Mouse (Mus musculus) hindbrain, embryonic 15.5 days (tissue): ENCODE data around the gene Batf. TPM values are rescaled to one million over a fixed set of nuclear protein-coding genes. Genes with fewer than 3 reads are reported as not detected.
"Not testable (repeated sequence)": the region's sequence is repeated elsewhere in the genome, so short reads cannot be mapped to it uniquely, and the experiment has no call there.

Experiments
- ATAC-seq: fragments of 200-750 bp; cut with Nextera tagmentation; 2 replicates; pipeline ENCODE4 v1.8.0; 2017; ENCODE audit warnings: low read depth, moderate number of reproducible peaks, moderate TSS enrichment; ENCODE audit not compliant: low FRiP score
- H3K27ac ChIP-seq: fragments of 300-500 bp; sonication (generic); replicated peaks from 2 replicates; pipeline ENCODE4 v1.5.1; 2015; ENCODE audit warnings: mild to moderate bottlenecking, inconsistent platforms
- H3K27me3 ChIP-seq: fragments of 300-500 bp; sonication (generic); 2 replicates; pipeline ENCODE4 v1.6.1; 2015; ENCODE audit warnings: control low read depth, inconsistent platforms
- H3K36me3 ChIP-seq: fragments of 300-500 bp; sonication (generic); 2 replicates; pipeline ENCODE4 v1.6.1; 2015; ENCODE audit warnings: control low read depth, inconsistent platforms
- H3K4me1 ChIP-seq: fragments of 300-500 bp; sonication (generic); replicated peaks from 2 replicates; pipeline ENCODE4 v1.6.1; 2015; ENCODE audit warnings: control low read depth, inconsistent platforms
- H3K4me2 ChIP-seq: fragments of 300-500 bp; sonication (generic); 2 replicates; pipeline ENCODE4 v1.6.1; 2015; ENCODE audit warnings: moderate library complexity, mild to moderate bottlenecking, inconsistent platforms
- H3K4me3 ChIP-seq: fragments of 300-500 bp; sonication (generic); 2 replicates; pipeline ENCODE4 v1.5.1; 2015; ENCODE audit warnings: mild to moderate bottlenecking, inconsistent platforms
- H3K9ac ChIP-seq: fragments of 300-500 bp; sonication (generic); 2 replicates; pipeline ENCODE4 v1.6.1; 2015; ENCODE audit warnings: inconsistent platforms
- H3K9me3 ChIP-seq: fragments of 300-500 bp; sonication (generic); 2 replicates; pipeline ENCODE4 v1.6.1; 2016; ENCODE audit warnings: control low read depth, inconsistent platforms
- WGBS: fragments of 180-500 bp; shearing (Covaris S2); methylation state at CpG from one replicate; pipeline ENCODE4 v1.1.7; 2015; 5-methylcytosine and 5-hydroxymethylcytosine counted together
- polyA plus RNA-seq: library from polyadenylated mRNA; unstranded; fragments of >200 nt; fragmentation: Nextera tagmentation; extraction: Ambion mirVana; gene quantifications from 2 replicates; pipeline ENCODE4 v1.2.1, GENCODE M21; 2015

Gene Batf
- polyA plus RNA-seq, 1 experiment from 2014 or later, result 1.3 TPM

DNA sequence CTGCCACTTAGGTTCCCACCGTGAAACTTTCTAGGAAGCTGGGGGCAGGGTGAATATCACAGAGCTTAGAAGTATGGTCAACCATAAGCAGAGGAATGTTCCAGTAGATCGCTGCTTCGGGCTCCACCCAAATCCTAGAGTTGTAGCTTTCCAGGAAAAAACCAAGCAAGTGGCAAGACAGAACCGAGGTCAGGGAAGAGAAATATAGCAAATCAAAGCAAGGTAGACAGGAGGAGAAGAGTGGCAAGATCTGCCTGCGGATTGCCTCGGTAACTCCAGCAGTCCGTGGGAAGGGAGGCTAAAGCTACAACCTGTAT is 706 bp downstream of the Batf start:
- Histone ChIP-seq H3K4me3 (no peak overlapping the region), H3K36me3 (no peaks in the 10 kb centered on the region), H3K9me3 (no peaks in the 10 kb centered on the region), H3K9ac (no peak overlapping the region), H3K4me1 (no peaks in the 10 kb centered on the region), H3K4me2 (0 out of 2 replicates have a peak overlapping the region, but pooled peaks have one; percentile 16), H3K27me3 (no peaks in the 10 kb centered on the region), H3K27ac (no peak overlapping the region)
- no peak for ATAC-seq
- 86% methylated on average over 7 of the region's 7 CpGs for WGBS

DNA sequence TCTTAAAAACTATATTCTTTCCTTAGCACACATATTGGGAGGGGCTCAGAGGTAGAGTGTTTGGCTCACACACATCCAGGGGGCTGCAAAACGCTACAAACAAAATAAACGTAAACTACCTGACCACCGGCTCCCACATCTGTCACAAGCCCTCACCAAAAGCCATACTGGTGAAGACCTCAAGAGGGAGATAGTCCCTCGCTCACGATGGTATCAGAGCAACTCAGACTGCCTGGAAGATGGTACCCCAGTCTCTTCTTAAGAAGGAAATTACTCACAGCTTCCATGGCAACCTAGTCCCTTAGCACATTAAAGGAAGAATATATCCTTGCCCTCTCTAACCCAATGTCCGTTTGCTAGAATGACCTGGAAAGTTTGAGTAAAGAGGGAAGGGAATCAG is 1.4 kb downstream of the Batf start:
- Histone ChIP-seq H3K27me3 (no peaks in the 10 kb centered on the region), H3K4me3 (no peak overlapping the region), H3K9me3 (no peaks in the 10 kb centered on the region), H3K27ac (no peak overlapping the region), H3K9ac (no peak overlapping the region), H3K4me1 (no peaks in the 10 kb centered on the region), H3K4me2 (no peak overlapping the region), H3K36me3 (no peaks in the 10 kb centered on the region)
- no peak for ATAC-seq
- WGBS, result 71% methylated on average over 6 of the region's 6 CpGs

DNA sequence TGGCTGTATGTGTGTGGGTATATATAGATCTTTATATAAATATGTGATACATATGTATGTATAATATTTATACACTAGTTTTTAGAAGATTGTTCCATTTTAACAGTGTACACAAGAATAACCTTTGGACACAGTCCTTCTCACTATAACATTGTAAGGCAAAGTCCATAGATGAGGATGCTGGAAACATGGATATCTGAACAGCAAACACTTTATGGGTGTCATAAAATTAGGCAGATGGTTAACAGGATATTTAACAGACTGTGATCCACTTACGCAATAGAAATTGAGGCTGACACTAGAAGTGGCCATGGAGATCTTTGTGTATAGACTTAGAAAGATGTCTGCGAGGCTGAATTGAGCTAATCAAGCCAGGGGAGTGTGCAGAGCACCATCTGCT is 9.3 kb downstream of the Batf start:
- no peak overlapping the region for H3K4me3 ChIP-seq
- ATAC-seq, result no peak
- WGBS, result 86% methylated on average over 2 of the region's 2 CpGs

DNA sequence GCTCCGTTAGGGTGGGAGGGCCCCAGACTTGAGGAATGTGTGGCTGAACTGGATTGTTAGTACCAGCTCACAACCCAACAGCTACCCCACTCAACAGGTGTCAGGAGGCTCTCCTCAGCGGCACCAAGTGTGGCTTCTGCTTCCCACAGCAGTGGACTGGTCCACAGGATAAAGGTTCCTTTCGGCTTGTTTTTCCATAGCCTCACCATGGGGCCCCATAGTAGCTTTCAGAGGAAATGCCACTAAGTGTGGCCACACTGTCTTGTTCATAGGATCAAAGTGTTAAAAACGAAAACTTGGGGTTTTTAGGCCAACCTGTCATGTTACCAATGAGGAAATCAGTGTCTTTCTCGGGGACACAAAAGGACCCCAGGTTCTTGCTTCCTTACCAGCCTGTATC is 10.0 kb downstream of the Batf start:
- no peak overlapping the region for H3K4me2 ChIP-seq
- H3K4me1 ChIP-seq, result no peaks in the 10 kb centered on the region
- no peak overlapping the region for H3K4me3 ChIP-seq
- no peaks in the 10 kb centered on the region for H3K27me3 ChIP-seq
- 83% methylated on average over 5 of the region's 5 CpGs for WGBS
- H3K36me3 ChIP-seq, result no peaks in the 10 kb centered on the region
- H3K9me3 ChIP-seq, result no peaks in the 10 kb centered on the region
- no peak for ATAC-seq
- H3K27ac ChIP-seq, result no peak overlapping the region
- H3K9ac ChIP-seq, result no peak overlapping the region

More for the DNA sequence above, 9.3 kb downstream of the Batf start:
- Histone ChIP-seq H3K36me3 (no peaks in the 10 kb centered on the region), H3K27ac (no peak overlapping the region), H3K4me2 (no peak overlapping the region), H3K27me3 (no peaks in the 10 kb centered on the region), H3K4me1 (no peaks in the 10 kb centered on the region), H3K9me3 (no peaks in the 10 kb centered on the region), H3K9ac (no peak overlapping the region)

DNA sequence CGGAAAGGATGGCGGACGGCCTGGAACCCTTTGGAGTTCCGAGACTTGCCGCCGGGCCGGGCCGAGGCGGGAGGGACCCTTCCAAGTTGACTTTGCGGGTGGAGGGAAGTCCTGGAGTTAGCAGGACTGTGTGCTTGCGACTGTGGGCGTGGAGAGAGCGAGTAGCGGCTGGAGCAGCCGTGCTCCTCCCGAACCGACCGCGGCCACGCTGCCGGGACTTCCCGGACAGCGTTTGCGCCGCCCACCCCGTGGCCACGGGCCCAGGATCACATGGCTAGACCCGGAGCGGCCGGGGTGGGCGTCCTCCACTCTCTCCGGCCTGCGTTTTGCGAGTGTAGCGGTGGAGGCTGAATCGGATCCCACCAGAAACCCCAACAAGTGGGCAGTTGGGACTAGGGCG is 11.7 kb downstream of the Batf start:
- H3K4me1 ChIP-seq, H3K9ac ChIP-seq, H3K27ac ChIP-seq, H3K9me3 ChIP-seq, H3K27me3 ChIP-seq, H3K36me3 ChIP-seq: not testable (repeated sequence)
- ATAC-seq, result peak; percentile 82; the same call in 1 of the 2 replicates
- Histone ChIP-seq H3K4me2 (0 out of 2 replicates have a peak overlapping the region, but pooled peaks have one; percentile 35), H3K4me3 (peak overlapping the region; percentile 19; the same call in 1 of the 2 replicates)
- 40% methylated on average over 12 of the region's 37 CpGs for WGBS

DNA sequence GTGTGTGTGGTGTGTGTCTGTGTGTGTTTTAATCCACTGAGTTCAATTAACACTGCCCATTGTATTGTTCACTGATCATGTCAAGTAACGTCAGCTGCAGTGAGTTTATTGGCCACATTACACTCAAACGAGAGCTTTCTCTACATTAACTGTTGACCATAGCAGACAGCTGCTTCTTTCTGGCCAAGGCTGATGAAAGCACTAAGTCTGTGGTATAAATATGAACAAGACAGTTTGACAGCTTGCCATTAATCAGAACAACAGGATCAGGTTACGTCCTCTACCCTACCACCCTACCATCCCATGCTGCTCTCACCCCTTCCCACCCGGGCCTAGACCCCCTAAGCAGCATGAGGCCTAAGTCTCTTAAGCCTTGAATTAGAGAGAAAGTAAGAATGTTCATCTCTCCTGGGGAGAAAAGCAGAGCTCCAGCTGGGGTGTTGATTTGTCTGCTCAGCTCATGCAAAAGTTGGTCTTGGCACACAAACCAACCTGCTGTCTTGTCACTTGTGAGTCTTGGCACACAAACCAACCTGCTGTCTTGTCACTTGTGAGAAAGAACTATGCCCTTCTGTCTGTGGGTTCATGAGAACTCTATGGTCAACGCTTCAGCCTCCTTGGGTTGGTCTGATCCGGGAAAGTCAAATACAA is 13.8 kb downstream of the Batf start:
- 54% methylated on average over 6 of the region's 6 CpGs for WGBS
- Histone ChIP-seq H3K4me2 (no peak overlapping the region), H3K4me3 (no peak overlapping the region), H3K27me3 (peaks cover 9% of the 10 kb centered on the region; the same call in 1 of the 2 replicates), H3K36me3 (no peaks in the 10 kb centered on the region), H3K27ac (no peak overlapping the region), H3K4me1 (peaks cover 5% of the 10 kb centered on the region), H3K9me3 (no peaks in the 10 kb centered on the region), H3K9ac (no peak overlapping the region)
- ATAC-seq, result 0 out of 2 replicates have a peak, but pooled peaks have one; percentile 48

DNA sequence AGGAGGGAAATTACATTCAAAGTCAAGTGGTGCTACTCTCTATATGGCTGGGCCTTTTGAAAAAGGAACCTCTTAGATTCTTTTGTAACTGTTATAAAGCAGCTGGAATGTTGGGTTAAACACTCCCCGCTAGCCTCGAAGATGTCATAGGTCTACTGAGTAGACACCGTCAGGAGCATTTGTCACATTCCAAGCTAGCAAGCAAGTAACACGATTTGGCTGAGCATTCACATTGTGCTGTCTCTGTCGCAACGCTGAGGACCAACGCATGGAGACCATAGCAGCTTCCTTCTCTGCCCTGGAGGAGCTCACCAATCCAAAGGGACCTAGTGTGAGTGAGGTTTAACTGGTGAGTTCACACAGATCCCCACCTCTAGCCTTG is 14.4 kb downstream of the Batf start:
- H3K4me3 ChIP-seq, result no peak overlapping the region
- H3K9ac ChIP-seq, result no peak overlapping the region
- ATAC-seq, result no peak
- WGBS, result 82% methylated on average over 7 of the region's 7 CpGs
- H3K4me2 ChIP-seq, result no peak overlapping the region
- H3K36me3 ChIP-seq, result no peaks in the 10 kb centered on the region
- peaks cover 13% of the 10 kb centered on the region; the same call in 1 of the 2 replicates for H3K27me3 ChIP-seq
- no peak overlapping the region for H3K27ac ChIP-seq
- H3K9me3 ChIP-seq, result no peaks in the 10 kb centered on the region
- H3K4me1 ChIP-seq, result peaks cover 10% of the 10 kb centered on the region

DNA sequence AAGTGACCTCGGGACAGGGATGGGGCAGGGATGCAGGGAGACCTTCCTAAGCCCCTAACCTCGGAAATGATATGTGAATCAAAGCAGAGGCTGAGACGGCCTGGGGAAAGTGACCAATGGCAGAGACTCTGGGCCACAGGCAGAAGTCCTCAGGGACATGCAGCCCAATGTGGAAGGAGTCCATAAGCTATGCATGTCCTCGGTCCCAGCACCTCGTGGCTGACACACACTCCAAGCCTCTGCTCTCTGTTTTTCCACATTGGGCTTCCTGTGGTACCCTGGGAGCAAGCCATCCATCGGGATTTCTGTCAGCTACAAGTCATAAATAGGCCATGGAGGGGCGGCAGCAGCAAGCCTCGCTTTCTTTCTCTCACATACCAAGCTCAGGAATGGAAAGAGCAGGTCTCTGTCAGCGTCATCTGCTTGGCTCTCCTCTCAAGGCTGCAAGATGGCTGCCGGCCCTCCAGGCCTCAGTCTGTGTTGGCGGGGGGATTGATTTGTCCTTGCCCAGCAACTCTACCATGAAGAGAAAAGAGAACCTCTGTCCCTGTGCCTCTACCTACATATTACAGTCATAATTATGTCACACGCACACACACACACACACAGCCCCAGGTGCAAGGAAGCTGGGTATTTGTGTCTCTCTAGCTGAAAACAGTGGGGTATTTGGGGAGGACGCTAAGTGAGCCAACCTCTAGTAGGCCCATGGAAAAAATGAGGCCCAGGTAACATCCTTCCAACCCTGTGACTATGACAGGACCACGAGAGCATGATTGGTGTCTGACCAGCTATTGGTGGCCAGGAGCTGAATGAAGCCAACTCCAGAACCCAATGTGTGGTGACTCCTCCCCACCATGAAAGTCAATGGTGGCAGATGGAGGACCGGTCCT is 15.9 kb downstream of the Batf start:
- no peaks in the 10 kb centered on the region for H3K36me3 ChIP-seq
- H3K4me1 ChIP-seq, result peaks cover 12% of the 10 kb centered on the region
- H3K9ac ChIP-seq, result no peak overlapping the region
- H3K27me3 ChIP-seq, result peaks cover 17% of the 10 kb centered on the region; the same call in 1 of the 2 replicates
- ATAC-seq, result no peak
- no peak overlapping the region for H3K4me2 ChIP-seq
- 83% methylated on average over 15 of the region's 15 CpGs for WGBS
- H3K4me3 ChIP-seq, result no peak overlapping the region
- no peaks in the 10 kb centered on the region for H3K9me3 ChIP-seq
- H3K27ac ChIP-seq, result no peak overlapping the region

DNA sequence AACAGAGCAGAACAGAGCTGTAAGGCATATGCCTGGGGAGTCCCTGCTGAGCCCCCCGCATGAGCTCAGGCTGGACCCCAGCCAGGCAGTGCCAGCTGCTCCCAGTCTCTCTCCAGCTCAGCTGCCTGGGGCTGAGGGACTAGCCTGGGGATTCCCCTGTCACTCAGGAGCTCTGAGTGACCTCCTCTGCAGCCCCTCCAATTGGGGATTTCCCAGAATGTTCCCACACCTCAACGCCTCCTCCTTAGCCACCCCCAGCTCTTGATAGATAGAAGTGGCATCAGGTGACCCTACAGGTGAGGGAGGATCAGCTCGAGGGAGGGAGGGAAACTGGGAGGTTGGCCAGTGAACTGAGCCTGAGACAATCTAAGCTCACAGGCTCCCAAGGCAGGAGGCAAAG is 17.0 kb downstream of the Batf start:
- Histone ChIP-seq H3K36me3 (no peaks in the 10 kb centered on the region), H3K4me2 (no peak overlapping the region), H3K27ac (no peak overlapping the region), H3K4me1 (peaks cover 12% of the 10 kb centered on the region), H3K4me3 (no peak overlapping the region), H3K9me3 (no peaks in the 10 kb centered on the region), H3K27me3 (peaks cover 17% of the 10 kb centered on the region; the same call in 1 of the 2 replicates), H3K9ac (no peak overlapping the region)
- 0 out of 2 replicates have a peak, but pooled peaks have one; percentile 19 for ATAC-seq
- WGBS, result 61% methylated on average over 3 of the region's 3 CpGs

DNA sequence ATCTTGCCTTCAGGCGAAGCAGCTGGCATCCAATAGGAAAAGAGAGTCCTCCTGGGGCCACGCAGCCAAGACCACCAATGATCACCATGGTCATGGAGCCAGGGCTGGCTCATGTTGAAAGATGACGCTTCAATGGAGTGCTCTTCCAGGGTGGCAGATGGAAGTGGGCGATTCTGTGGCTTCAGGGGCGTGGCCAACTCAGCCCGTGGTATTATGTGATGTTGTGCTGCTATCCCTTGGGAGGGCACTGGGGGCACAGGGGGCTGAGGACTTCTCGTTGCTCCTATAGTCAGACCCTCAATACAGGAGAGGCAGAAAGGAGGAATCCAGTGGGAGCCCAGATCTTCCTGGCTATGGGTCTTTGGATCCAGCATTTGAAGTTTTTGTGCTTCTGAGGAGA is 18.1 kb downstream of the Batf start:
- Histone ChIP-seq H3K4me3 (no peak overlapping the region), H3K4me1 (peaks cover 12% of the 10 kb centered on the region), H3K27me3 (peaks cover 17% of the 10 kb centered on the region; the same call in 1 of the 2 replicates), H3K9me3 (no peaks in the 10 kb centered on the region), H3K36me3 (no peaks in the 10 kb centered on the region), H3K27ac (no peak overlapping the region), H3K9ac (no peak overlapping the region), H3K4me2 (no peak overlapping the region)
- 60% methylated on average over 7 of the region's 7 CpGs for WGBS
- no peak for ATAC-seq

DNA sequence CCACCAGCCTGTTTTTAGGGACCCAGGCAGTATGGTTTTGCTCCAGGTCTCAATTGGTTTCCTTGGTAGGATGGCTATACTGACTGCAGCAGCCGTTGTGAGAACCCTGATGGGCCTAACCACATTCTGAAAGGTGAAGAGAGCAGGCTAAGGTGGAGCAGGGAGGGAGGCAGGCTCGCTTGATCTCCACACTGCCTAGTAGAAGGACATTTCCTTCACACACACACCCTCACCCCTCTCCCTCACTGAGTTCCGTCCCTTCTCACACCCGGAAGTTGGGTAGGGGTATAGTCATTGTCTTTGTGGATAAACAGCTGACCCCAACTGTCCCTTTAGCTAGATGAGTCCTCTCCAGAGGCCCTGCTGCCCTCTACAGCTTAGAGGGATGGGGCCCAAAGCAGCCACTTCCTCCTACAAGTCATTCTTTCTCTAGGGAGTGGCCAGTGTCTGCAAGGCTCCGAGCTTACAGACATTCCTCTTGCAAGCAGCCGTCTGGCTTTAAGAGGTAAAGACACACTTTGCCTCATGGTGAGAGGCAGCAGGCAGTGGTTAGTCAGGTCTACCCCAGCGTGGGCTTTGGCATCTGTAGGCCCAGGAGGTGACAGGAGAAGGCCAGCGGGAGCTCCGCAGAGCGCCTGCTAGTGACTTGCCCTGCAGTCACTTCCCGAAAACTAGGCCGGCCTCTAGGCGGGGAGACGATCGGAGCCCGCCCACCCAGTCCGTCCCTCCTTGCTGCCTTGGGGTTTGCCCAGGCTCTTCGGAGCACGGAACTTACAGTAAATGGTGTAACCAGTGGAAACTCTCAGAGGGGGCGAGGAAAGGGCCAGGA is 18.7 kb downstream of the Batf start:
- H3K9me3 ChIP-seq, result no peaks in the 10 kb centered on the region
- peak overlapping the region; percentile 56 for H3K4me2 ChIP-seq
- 0 out of 2 replicates have a peak overlapping the region, but pooled peaks have one; percentile 55 for H3K27ac ChIP-seq
- H3K4me3 ChIP-seq, result peak overlapping the region; percentile 30
- no peaks in the 10 kb centered on the region for H3K36me3 ChIP-seq
- H3K4me1 ChIP-seq, result peaks cover 12% of the 10 kb centered on the region
- no peak overlapping the region for H3K9ac ChIP-seq
- H3K27me3 ChIP-seq, result peaks cover 17% of the 10 kb centered on the region; the same call in 1 of the 2 replicates
- WGBS, result 13% methylated on average over 20 of the region's 20 CpGs
- ATAC-seq, result no peak
